Mouse (Mus musculus): ENCODE results near the gene Dgat2. TPM values are rescaled to one million over a fixed set of nuclear protein-coding genes. Genes with fewer than 3 reads are reported as not detected.

The Dgat2 gene
- polyA plus RNA-seq, 1 experiment from 2014 or later = 60.1 TPM

GRCm38 (mm10) chr7:99185405-99185804 is 2.9 kb upstream of the Dgat2 start:
- Histone ChIP-seq H3K4me3 (ENCODE audit: low read depth, low read length) (no peak overlapping the region), H3K4me1 (replicated peaks; ENCODE audit: control insufficient read depth, insufficient read depth, low read length) (peaks cover 4% of the 10 kb centered on the region), H3K36me3 (ENCODE audit: control insufficient read depth, insufficient read depth, low read length) (no peaks in the 10 kb centered on the region), H3K9ac (ENCODE audit: low read depth, low read length) (no peak overlapping the region), H3K27ac (ENCODE audit: low read depth, low read length) (no peak overlapping the region), H3K9me3 (ENCODE audit: control insufficient read depth, low read length) (no peaks in the 10 kb centered on the region), H3K4me2 (no peak overlapping the region), H3K27me3 (replicated peaks; ENCODE audit: control insufficient read depth, insufficient read depth, low read length) (peaks cover 13% of the 10 kb centered on the region)
- ATAC-seq (replicated peaks; ENCODE audit: low FRiP score) (no peak), DNase-seq (ENCODE audit: low spot score) (no peak)
- WGBS = 82% methylated on average over 3 of the region's 3 CpGs

GRCm38 (mm10) chr7:99183751-99184150 is 1.2 kb upstream of the Dgat2 start:
- H3K9me3 ChIP-seq (ENCODE audit: control insufficient read depth, low read length) = no peaks in the 10 kb centered on the region
- DNase-seq (ENCODE audit: low spot score) (no peak), ATAC-seq (replicated peaks; ENCODE audit: low FRiP score) (no peak)
- H3K27me3 ChIP-seq (replicated peaks; ENCODE audit: control insufficient read depth, insufficient read depth, low read length) = peaks cover 13% of the 10 kb centered on the region
- no peak overlapping the region for H3K27ac ChIP-seq (ENCODE audit: low read depth, low read length)
- no peaks in the 10 kb centered on the region for H3K36me3 ChIP-seq (ENCODE audit: control insufficient read depth, insufficient read depth, low read length)
- H3K9ac ChIP-seq (ENCODE audit: low read depth, low read length) = no peak overlapping the region
- H3K4me2 ChIP-seq = peak overlapping the region; percentile 100
- H3K4me3 ChIP-seq (ENCODE audit: low read depth, low read length) = no peak overlapping the region
- WGBS = 49% methylated on average over 6 of the region's 6 CpGs
- H3K4me1 ChIP-seq (replicated peaks; ENCODE audit: control insufficient read depth, insufficient read depth, low read length) = peaks cover 4% of the 10 kb centered on the region

- Histone ChIP-seq H3K4me3 (ENCODE audit: low read depth, low read length) (peak overlapping the region; percentile 74), H3K4me1 (replicated peaks; ENCODE audit: control insufficient read depth, insufficient read depth, low read length) (peaks cover 4% of the 10 kb centered on the region), H3K9me3 (ENCODE audit: control insufficient read depth, low read length) (no peaks in the 10 kb centered on the region), H3K9ac (ENCODE audit: low read depth, low read length) (peak overlapping the region; percentile 72), H3K4me2 (peak overlapping the region; percentile 100), H3K27ac (ENCODE audit: low read depth, low read length) (no peak overlapping the region), H3K27me3 (replicated peaks; ENCODE audit: control insufficient read depth, insufficient read depth, low read length) (peaks cover 13% of the 10 kb centered on the region), H3K36me3 (ENCODE audit: control insufficient read depth, insufficient read depth, low read length) (no peaks in the 10 kb centered on the region)
- DNase-seq (ENCODE audit: low spot score) (no peak), ATAC-seq (replicated peaks; ENCODE audit: low FRiP score) (no peak; the same call in 1 of the 2 replicates)
- WGBS = 22% methylated on average over 14 of the region's 14 CpGs
Observed at GRCm38 (mm10) chr7:99181619-99182431, 694 bp downstream of the Dgat2 start.

- H3K4me1 ChIP-seq (replicated peaks; ENCODE audit: control insufficient read depth, insufficient read depth, low read length) = peaks cover 4% of the 10 kb centered on the region
- H3K36me3 ChIP-seq (ENCODE audit: control insufficient read depth, insufficient read depth, low read length) = no peaks in the 10 kb centered on the region
- no peak for ATAC-seq (replicated peaks; ENCODE audit: low FRiP score)
- no peak overlapping the region for H3K4me3 ChIP-seq (ENCODE audit: low read depth, low read length)
- no peak overlapping the region for H3K9ac ChIP-seq (ENCODE audit: low read depth, low read length)
- peak overlapping the region; percentile 100 for H3K4me2 ChIP-seq
- H3K27ac ChIP-seq (ENCODE audit: low read depth, low read length) = no peak overlapping the region
- WGBS = 72% methylated on average over 1 of the region's 1 CpGs
- no peak for DNase-seq (ENCODE audit: low spot score)
- no peaks in the 10 kb centered on the region for H3K9me3 ChIP-seq (ENCODE audit: control insufficient read depth, low read length)
- H3K27me3 ChIP-seq (replicated peaks; ENCODE audit: control insufficient read depth, insufficient read depth, low read length) = peaks cover 13% of the 10 kb centered on the region
Observed at GRCm38 (mm10) chr7:99180162-99180561, 2.4 kb downstream of the Dgat2 start.

- no peak overlapping the region for H3K9ac ChIP-seq (ENCODE audit: low read depth, low read length)
- no peaks in the 10 kb centered on the region for H3K9me3 ChIP-seq (ENCODE audit: control insufficient read depth, low read length)
- peak overlapping the region; percentile 24; the same call in 1 of the 2 replicates for H3K4me2 ChIP-seq
- DNase-seq (ENCODE audit: low spot score) (no peak), ATAC-seq (replicated peaks; ENCODE audit: low FRiP score) (no peak)
- no peak overlapping the region for H3K27ac ChIP-seq (ENCODE audit: low read depth, low read length)
- H3K27me3 ChIP-seq (replicated peaks; ENCODE audit: control insufficient read depth, insufficient read depth, low read length) = peaks cover 13% of the 10 kb centered on the region
- peaks cover 4% of the 10 kb centered on the region for H3K4me1 ChIP-seq (replicated peaks; ENCODE audit: control insufficient read depth, insufficient read depth, low read length)
- H3K4me3 ChIP-seq (ENCODE audit: low read depth, low read length) = no peak overlapping the region
- H3K36me3 ChIP-seq (ENCODE audit: control insufficient read depth, insufficient read depth, low read length) = no peaks in the 10 kb centered on the region
- 84% methylated on average over 9 of the region's 9 CpGs for WGBS
Observed at GRCm38 (mm10) chr7:99179271-99179670, 3.2 kb downstream of the Dgat2 start.

DNA sequence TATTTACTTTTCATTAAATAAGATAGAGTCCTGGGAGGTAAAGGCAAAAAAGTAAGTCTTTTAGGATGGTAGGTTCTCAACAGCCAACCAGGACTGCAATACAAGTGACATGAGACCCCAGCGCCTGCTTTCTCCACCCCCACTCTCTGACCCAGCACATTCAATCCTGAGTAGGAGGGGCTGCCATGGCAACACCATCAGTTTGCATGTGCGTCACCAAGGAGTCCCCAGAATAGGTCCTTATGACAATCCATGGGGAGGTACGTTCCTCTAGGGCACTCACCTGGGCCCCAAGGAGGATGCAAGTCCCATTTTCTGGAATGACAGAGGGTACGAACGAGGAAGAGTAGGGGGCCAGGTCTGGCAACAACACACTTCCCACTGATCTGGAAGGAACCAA is 5.1 kb downstream of the Dgat2 start:
- peaks cover 13% of the 10 kb centered on the region for H3K27me3 ChIP-seq (replicated peaks; ENCODE audit: control insufficient read depth, insufficient read depth, low read length)
- H3K4me1 ChIP-seq (replicated peaks; ENCODE audit: control insufficient read depth, insufficient read depth, low read length) = peaks cover 4% of the 10 kb centered on the region
- no peak overlapping the region for H3K4me2 ChIP-seq
- WGBS = 82% methylated on average over 5 of the region's 5 CpGs
- H3K36me3 ChIP-seq (ENCODE audit: control insufficient read depth, insufficient read depth, low read length) = no peaks in the 10 kb centered on the region
- H3K27ac ChIP-seq (ENCODE audit: low read depth, low read length) = no peak overlapping the region
- H3K9ac ChIP-seq (ENCODE audit: low read depth, low read length) = no peak overlapping the region
- ATAC-seq (replicated peaks; ENCODE audit: low FRiP score) = no peak
- DNase-seq (ENCODE audit: low spot score) = no peak
- H3K9me3 ChIP-seq (ENCODE audit: control insufficient read depth, low read length) = no peaks in the 10 kb centered on the region
- no peak overlapping the region for H3K4me3 ChIP-seq (ENCODE audit: low read depth, low read length)

DNA sequence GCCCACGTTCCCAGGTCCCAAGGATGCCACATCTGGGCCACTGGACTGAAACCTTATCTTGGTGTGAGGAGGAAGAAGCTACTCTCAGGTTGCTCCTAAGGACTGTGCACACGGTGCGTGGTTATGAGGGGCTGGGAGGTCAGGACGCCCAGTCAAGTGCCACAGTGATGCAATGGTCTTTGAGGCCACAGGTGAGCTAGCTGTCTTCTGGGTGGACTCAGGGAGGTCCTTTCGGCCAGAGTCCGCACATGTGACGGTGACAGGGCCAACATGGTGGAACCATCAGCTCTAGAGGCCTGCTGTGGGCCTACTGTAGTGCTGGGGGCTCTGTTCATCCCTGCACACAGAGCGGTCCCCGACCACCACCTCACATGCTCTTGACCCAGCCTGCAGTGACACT is 6.9 kb downstream of the Dgat2 start:
- Histone ChIP-seq H3K4me2 (no peak overlapping the region), H3K9me3 (ENCODE audit: control insufficient read depth, low read length) (no peaks in the 10 kb centered on the region), H3K27ac (ENCODE audit: low read depth, low read length) (no peak overlapping the region), H3K9ac (ENCODE audit: low read depth, low read length) (no peak overlapping the region), H3K4me1 (replicated peaks; ENCODE audit: control insufficient read depth, insufficient read depth, low read length) (no peaks in the 10 kb centered on the region; the same call in 1 of the 2 replicates), H3K27me3 (replicated peaks; ENCODE audit: control insufficient read depth, insufficient read depth, low read length) (no peaks in the 10 kb centered on the region), H3K36me3 (ENCODE audit: control insufficient read depth, insufficient read depth, low read length) (no peaks in the 10 kb centered on the region), H3K4me3 (ENCODE audit: low read depth, low read length) (no peak overlapping the region)
- ATAC-seq (replicated peaks; ENCODE audit: low FRiP score) (no peak), DNase-seq (ENCODE audit: low spot score) (no peak)
- 88% methylated on average over 9 of the region's 9 CpGs for WGBS

DNA sequence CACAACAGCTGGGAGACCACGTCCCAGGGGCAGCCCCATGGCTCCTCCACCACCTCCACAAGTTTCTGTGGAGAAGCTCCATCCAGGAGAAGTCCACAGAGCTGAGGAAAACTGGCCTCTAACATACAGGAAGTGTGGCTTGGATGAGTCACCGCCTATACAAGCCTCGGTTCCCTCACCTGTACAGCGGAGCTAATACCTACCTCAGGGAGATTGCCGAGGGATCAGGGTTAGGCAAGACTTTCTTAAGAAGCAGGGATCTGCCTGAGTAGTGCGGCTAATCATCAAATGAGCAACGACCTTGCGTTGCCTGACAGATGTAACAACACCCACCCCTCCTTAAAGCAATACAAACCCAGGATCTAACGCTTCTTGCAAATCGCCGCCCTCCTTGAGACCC is 7.4 kb downstream of the Dgat2 start:
- H3K27ac ChIP-seq (ENCODE audit: low read depth, low read length) = no peak overlapping the region
- H3K9ac ChIP-seq (ENCODE audit: low read depth, low read length) = no peak overlapping the region
- no peak overlapping the region for H3K4me2 ChIP-seq
- no peaks in the 10 kb centered on the region; the same call in 1 of the 2 replicates for H3K4me1 ChIP-seq (replicated peaks; ENCODE audit: control insufficient read depth, insufficient read depth, low read length)
- H3K9me3 ChIP-seq (ENCODE audit: control insufficient read depth, low read length) = no peaks in the 10 kb centered on the region
- DNase-seq (ENCODE audit: low spot score) (no peak), ATAC-seq (replicated peaks; ENCODE audit: low FRiP score) (no peak)
- no peak overlapping the region for H3K4me3 ChIP-seq (ENCODE audit: low read depth, low read length)
- H3K27me3 ChIP-seq (replicated peaks; ENCODE audit: control insufficient read depth, insufficient read depth, low read length) = no peaks in the 10 kb centered on the region
- 76% methylated on average over 11 of the region's 11 CpGs for WGBS
- no peaks in the 10 kb centered on the region for H3K36me3 ChIP-seq (ENCODE audit: control insufficient read depth, insufficient read depth, low read length)

- H3K4me2 ChIP-seq = no peak overlapping the region
- 83% methylated on average over 4 of the region's 4 CpGs for WGBS
- H3K9ac ChIP-seq (ENCODE audit: low read depth, low read length) = no peak overlapping the region
- no peak overlapping the region for H3K27ac ChIP-seq (ENCODE audit: low read depth, low read length)
- no peak overlapping the region for H3K4me3 ChIP-seq (ENCODE audit: low read depth, low read length)
- H3K9me3 ChIP-seq (ENCODE audit: control insufficient read depth, low read length) = no peaks in the 10 kb centered on the region
- H3K36me3 ChIP-seq (ENCODE audit: control insufficient read depth, insufficient read depth, low read length) = no peaks in the 10 kb centered on the region
- DNase-seq (ENCODE audit: low spot score) (no peak), ATAC-seq (replicated peaks; ENCODE audit: low FRiP score) (no peak)
- H3K27me3 ChIP-seq (replicated peaks; ENCODE audit: control insufficient read depth, insufficient read depth, low read length) = no peaks in the 10 kb centered on the region
- H3K4me1 ChIP-seq (replicated peaks; ENCODE audit: control insufficient read depth, insufficient read depth, low read length) = no peaks in the 10 kb centered on the region; the same call in 1 of the 2 replicates
Observed at GRCm38 (mm10) chr7:99174006-99174405, 8.5 kb downstream of the Dgat2 start.

Measured in liver, embryonic 11.5 days (tissue).